In the genomic region with DNA sequence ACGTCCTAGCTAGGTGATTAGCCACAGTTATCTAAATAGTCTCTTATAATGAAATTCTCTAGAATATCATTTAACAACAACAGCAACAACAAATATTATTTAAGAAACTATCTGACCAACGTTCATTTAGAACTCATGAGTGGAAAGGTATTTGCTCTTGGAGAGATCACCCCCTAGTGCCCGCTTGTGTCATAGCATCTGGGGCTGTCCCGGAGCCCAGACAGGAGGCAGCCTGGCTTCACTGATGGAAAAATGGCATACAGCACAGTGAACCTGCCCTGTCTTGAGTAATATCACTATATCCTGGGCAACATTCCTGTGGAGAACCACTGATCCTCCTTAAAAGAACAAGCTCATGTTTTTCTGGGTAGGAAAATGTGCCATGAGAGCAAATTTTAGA, we compare ENCODE assay signal across 9 mouse cellular contexts.
A peak's percentile ranks its signal among the peaks of the same experiment; 100 is the strongest.
DNase-seq lines count a peak whose midpoint lies in the region; ATAC-seq and TF ChIP-seq lines count a peak whose summit lies in the region.
"Had no signal": no experiment of that assay in that cellular context is flagged by ENCODE, and none has a peak within 500 bp of the region (broad histone marks: within the 10 kb centered on the region; RNA-seq: fewer than 3 reads in every experiment).

No protein-coding gene starts in this region.

- no peak for TF ChIP-seq POLR2A in embryonic fibroblast, embryonic 13.5 days (IDR thresholded peaks at IDR 0.05; ENCODE audit: low read depth, low read length)

- H3K9ac ChIP-seq in heart, embryonic 16.5 days (ENCODE audit: low read length): no peak overlapping the region

- no peaks in the 10 kb centered on the region for H3K27me3 ChIP-seq in heart, embryonic 16.5 days (ENCODE audit: control insufficient read depth, insufficient read depth, low read length)
- H3K27me3 ChIP-seq in hindbrain, embryonic 10.5 days (ENCODE audit: insufficient read depth, poor library complexity, severe bottlenecking): no peaks in the 10 kb centered on the region
- H3K27me3 ChIP-seq: limb, embryonic 13.5 days had no signal

- no peak overlapping the region for H3K4me2 ChIP-seq in heart, embryonic 16.5 days (ENCODE audit: low read depth, low read length)
- H3K4me2 ChIP-seq: limb, embryonic 13.5 days had no signal

- DNase-seq in heart, adult 11 months: no peak
- peak; percentile 41 to 43 for DNase-seq in adrenal gland, postnatal 4 days (ENCODE audit: low spot score in 2 of 2)
- DNase-seq in hindbrain, embryonic 10.5 days (ENCODE audit: low spot score): peak; percentile 70
- peak; percentile 79 for DNase-seq in layer of hippocampus, adult 9-10 months (ENCODE audit: low spot score)
- peak; percentile 69 for DNase-seq in lung, postnatal 25 days (ENCODE audit: low spot score)
- DNase-seq in right cerebral cortex, postnatal 25 days: peak; percentile 58

- no peak overlapping the region for H3K27ac ChIP-seq in heart, embryonic 16.5 days (ENCODE audit: low read length)
- H3K27ac ChIP-seq in embryonic fibroblast, embryonic 13.5 days (ENCODE audit: insufficient read depth, low read length): no peak overlapping the region
- H3K27ac ChIP-seq in hindbrain, embryonic 10.5 days: no peak overlapping the region
- H3K27ac ChIP-seq: limb, embryonic 13.5 days had no signal

- WGBS in heart, embryonic 16.5 days: 10% methylated on average over 4 of the region's 4 CpGs
- WGBS in hindbrain, embryonic 10.5 days: 31% methylated on average over 4 of the region's 4 CpGs

- no peaks in the 10 kb centered on the region for H3K36me3 ChIP-seq in heart, embryonic 16.5 days (ENCODE audit: control insufficient read depth, insufficient read depth)
- peaks cover 36% of the 10 kb centered on the region for H3K36me3 ChIP-seq in hindbrain, embryonic 10.5 days

- peak; percentile 55; the same call in 1 of the 2 replicates for ATAC-seq in heart, embryonic 16.5 days (replicated peaks; ENCODE audit: extremely low read depth, insufficient read depth, low FRiP score)

- TF ChIP-seq CTCF in embryonic fibroblast, embryonic 13.5 days (IDR thresholded peaks at IDR 0.05; ENCODE audit: borderline replicate concordance, insufficient read depth, low read length): peak; percentile 30; the same call in 1 of the 2 replicates

- H3K4me1 ChIP-seq in heart, embryonic 16.5 days (ENCODE audit: control insufficient read depth, insufficient read depth, low read length): peaks cover 7% of the 10 kb centered on the region
- no peaks in the 10 kb centered on the region for H3K4me1 ChIP-seq in embryonic fibroblast, embryonic 13.5 days (ENCODE audit: control insufficient read depth, insufficient read depth, low read length)
- H3K4me1 ChIP-seq in hindbrain, embryonic 10.5 days (replicated peaks): peaks cover 31% of the 10 kb centered on the region

- no peak overlapping the region for H3K4me3 ChIP-seq in heart, embryonic 16.5 days (ENCODE audit: low read length)
- H3K4me3 ChIP-seq in embryonic fibroblast, embryonic 13.5 days (ENCODE audit: insufficient read depth, low read length): no peak overlapping the region
- no peak overlapping the region for H3K4me3 ChIP-seq in hindbrain, embryonic 10.5 days
- H3K4me3 ChIP-seq: limb, embryonic 13.5 days had no signal

- H3K9me3 ChIP-seq in heart, embryonic 16.5 days (replicated peaks; ENCODE audit: control insufficient read depth, low read length): no peaks in the 10 kb centered on the region
- H3K9me3 ChIP-seq in hindbrain, embryonic 10.5 days: no peaks in the 10 kb centered on the region
- H3K9me3 ChIP-seq: limb, embryonic 13.5 days had no signal
